Mouse (Mus musculus) testis, postnatal 14 days (tissue): ENCODE results near the gene Zfp260.
"Not testable (repeated sequence)": the region's sequence is repeated elsewhere in the genome, so short reads cannot be mapped to it uniquely, and the experiment has no call there.

Experiments
- DNase-seq: peaks from one replicate; pipeline ENCODE4 v3.0.0; 2021; ENCODE audit warnings: low spot score

Zfp260 gene

GRCm38 (mm10) chr7:30094646-30095429, at the start of gene Zfp260:
Gene Zfp260 (plus strand): TSS chr7:30094777.
- peak; percentile 91 for DNase-seq

- no peak for DNase-seq
Observed at GRCm38 (mm10) chr7:30048126-30048525, 46.5 kb upstream of the Zfp260 start.

GRCm38 (mm10) chr7:30050882-30051548, 43.6 kb upstream of the Zfp260 start, which contains the start of gene Zfp14:
Gene Zfp14 (minus strand): TSS chr7:30051380.
- peak; percentile 89 for DNase-seq

- no peak for DNase-seq
Observed at GRCm38 (mm10) chr7:30053591-30053990, 41.0 kb upstream of the Zfp260 start.

GRCm38 (mm10) chr7:30060341-30060740, 34.2 kb upstream of the Zfp260 start:
- no peak for DNase-seq

GRCm38 (mm10) chr7:30062478-30062877, 32.1 kb upstream of the Zfp260 start:
- no peak for DNase-seq

- no peak for DNase-seq
Observed at GRCm38 (mm10) chr7:30064622-30065021, 30.0 kb upstream of the Zfp260 start.

GRCm38 (mm10) chr7:30072146-30073028, 22.2 kb upstream of the Zfp260 start, which contains the start of gene Zfp82:
Gene Zfp82 (minus strand): TSS chr7:30072900.
- peak; percentile 83 for DNase-seq

- DNase-seq, result no peak
Observed at GRCm38 (mm10) chr7:30086524-30086923, 8.1 kb upstream of the Zfp260 start.

GRCm38 (mm10) chr7:30089405-30089804, 5.2 kb upstream of the Zfp260 start:
- no peak for DNase-seq

GRCm38 (mm10) chr7:30090092-30090969, 4.2 kb upstream of the Zfp260 start, which contains the start of the genes Gm26920 and Zfp566:
Gene Gm26920 (minus strand): TSS chr7:30090410.
Gene Zfp566 (minus strand): TSS chr7:30090527.
- peak; percentile 95 for DNase-seq

- no peak for DNase-seq
Observed at GRCm38 (mm10) chr7:30090970-30091585, 3.5 kb upstream of the Zfp260 start.

- DNase-seq, result no peak
Observed at GRCm38 (mm10) chr7:30092666-30093065, 1.9 kb upstream of the Zfp260 start.

GRCm38 (mm10) chr7:30093918-30094415, 610 bp upstream of the Zfp260 start:
- DNase-seq, result no peak

- no peak for DNase-seq
Observed at GRCm38 (mm10) chr7:30095551-30096125, 1.1 kb downstream of the Zfp260 start.

- DNase-seq, result peak; percentile 74
Observed at GRCm38 (mm10) chr7:30099297-30099696, 4.7 kb downstream of the Zfp260 start.

GRCm38 (mm10) chr7:30116076-30116475, 21.5 kb downstream of the Zfp260 start:
- DNase-seq, result no peak

- not testable (repeated sequence) for DNase-seq
Observed at GRCm38 (mm10) chr7:30117935-30118334, 23.4 kb downstream of the Zfp260 start.

GRCm38 (mm10) chr7:30121308-30122187, 27.0 kb downstream of the Zfp260 start, which contains the start of gene Zfp382:
Gene Zfp382 (plus strand): TSS chr7:30121942.
- DNase-seq, result peak; percentile 90
